Mouse (Mus musculus): ENCODE results near the gene Tmem120a. TPM values are rescaled to one million over a fixed set of nuclear protein-coding genes. Genes with fewer than 3 reads are reported as not detected.

Tmem120a gene
- polyA plus RNA-seq, 1 experiment from 2014 or later: 49.5 TPM

- Histone ChIP-seq H3K36me3 (ENCODE audit: control insufficient read depth, insufficient read depth, low read length) (peaks cover 2% of the 10 kb centered on the region), H3K4me2 (ENCODE audit: low read depth, severe bottlenecking) (no peak overlapping the region), H3K9me3 (ENCODE audit: control insufficient read depth, low read length) (no peaks in the 10 kb centered on the region), H3K4me1 (ENCODE audit: control insufficient read depth, insufficient read depth, low read length) (peaks cover 38% of the 10 kb centered on the region), H3K9ac (ENCODE audit: low read length) (no peak overlapping the region), H3K27me3 (ENCODE audit: control insufficient read depth, insufficient read depth, low read length) (no peaks in the 10 kb centered on the region), H3K4me3 (ENCODE audit: low read depth, low read length) (no peak overlapping the region), H3K27ac (replicated peaks; ENCODE audit: low read depth, low read length) (no peak overlapping the region)
- WGBS: 86% methylated on average over 11 of the region's 11 CpGs
- ATAC-seq (ENCODE audit: insufficient number of reproducible peaks, low FRiP score, low TSS enrichment, low read depth): no peak
- DNase-seq (ENCODE audit: low spot score): no peak
Observed at GRCm38 (mm10) chr5:135722121-135722520, 22.1 kb downstream of the Tmem120a start.

DNA sequence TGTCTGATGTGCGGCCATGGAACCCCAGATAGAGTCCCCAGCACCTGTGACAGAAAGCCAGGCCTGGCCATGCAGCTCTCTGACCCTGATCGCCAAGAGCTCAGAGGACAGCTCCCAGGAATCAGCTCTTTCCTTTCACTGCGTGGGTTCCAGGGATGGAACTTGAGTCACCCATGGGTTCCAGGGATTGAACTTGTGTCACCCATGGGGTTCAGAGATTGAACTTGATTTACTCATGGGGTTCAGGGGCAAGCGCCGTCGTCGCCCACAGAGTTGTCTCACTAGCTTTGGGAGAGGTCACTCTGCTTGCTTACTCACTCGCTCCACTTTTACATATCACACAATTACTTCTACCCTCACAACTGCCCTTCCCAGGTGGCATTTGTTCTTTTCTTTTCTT is 23.2 kb downstream of the Tmem120a start:
- H3K27ac ChIP-seq (replicated peaks; ENCODE audit: low read depth, low read length): no peak overlapping the region
- no peak for ATAC-seq (ENCODE audit: insufficient number of reproducible peaks, low FRiP score, low TSS enrichment, low read depth)
- H3K9me3 ChIP-seq (ENCODE audit: control insufficient read depth, low read length): no peaks in the 10 kb centered on the region
- H3K27me3 ChIP-seq (ENCODE audit: control insufficient read depth, insufficient read depth, low read length): no peaks in the 10 kb centered on the region
- no peak overlapping the region for H3K4me3 ChIP-seq (ENCODE audit: low read depth, low read length)
- 95% methylated on average over 8 of the region's 8 CpGs for WGBS
- peaks cover 27% of the 10 kb centered on the region for H3K4me1 ChIP-seq (ENCODE audit: control insufficient read depth, insufficient read depth, low read length)
- H3K9ac ChIP-seq (ENCODE audit: low read length): no peak overlapping the region
- DNase-seq (ENCODE audit: low spot score): no peak
- no peak overlapping the region for H3K4me2 ChIP-seq (ENCODE audit: low read depth, severe bottlenecking)
- peaks cover 5% of the 10 kb centered on the region for H3K36me3 ChIP-seq (ENCODE audit: control insufficient read depth, insufficient read depth, low read length)

GRCm38 (mm10) chr5:135720121-135720520 is 24.1 kb downstream of the Tmem120a start:
- 87% methylated on average over 3 of the region's 3 CpGs for WGBS
- Histone ChIP-seq H3K36me3 (ENCODE audit: control insufficient read depth, insufficient read depth, low read length) (peaks cover 6% of the 10 kb centered on the region), H3K4me3 (ENCODE audit: low read depth, low read length) (no peak overlapping the region), H3K4me1 (ENCODE audit: control insufficient read depth, insufficient read depth, low read length) (peaks cover 20% of the 10 kb centered on the region), H3K4me2 (ENCODE audit: low read depth, severe bottlenecking) (no peak overlapping the region), H3K9ac (ENCODE audit: low read length) (no peak overlapping the region), H3K27ac (replicated peaks; ENCODE audit: low read depth, low read length) (no peak overlapping the region), H3K9me3 (ENCODE audit: control insufficient read depth, low read length) (no peaks in the 10 kb centered on the region), H3K27me3 (ENCODE audit: control insufficient read depth, insufficient read depth, low read length) (no peaks in the 10 kb centered on the region)
- no peak for DNase-seq (ENCODE audit: low spot score)
- no peak for ATAC-seq (ENCODE audit: insufficient number of reproducible peaks, low FRiP score, low TSS enrichment, low read depth)

DNA sequence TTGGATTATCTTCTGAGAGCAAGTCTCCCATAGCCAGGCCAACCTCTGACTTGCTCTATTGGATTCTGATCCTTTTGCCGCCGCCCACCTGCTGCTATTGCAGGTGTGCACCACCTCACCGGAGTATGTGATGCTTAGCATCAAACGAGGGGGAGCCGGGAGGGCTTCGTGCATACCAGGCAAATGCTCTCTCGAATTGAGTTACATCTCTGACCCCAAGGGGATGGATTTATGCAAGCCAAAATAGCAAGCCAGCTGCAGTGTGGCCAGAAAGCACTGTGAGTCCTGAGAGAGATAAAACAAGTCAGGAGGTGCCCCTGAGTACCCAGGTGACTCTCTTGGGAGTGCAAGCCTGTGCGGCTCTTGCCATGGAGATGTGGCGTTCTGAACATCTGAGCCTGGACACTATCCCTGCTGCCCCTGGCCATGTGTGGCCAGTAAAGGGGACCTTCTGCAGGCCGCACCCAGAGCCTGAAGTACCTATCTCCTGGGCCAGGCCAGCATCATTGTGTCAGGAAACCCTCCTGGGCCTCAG is 24.6 kb downstream of the Tmem120a start:
- no peaks in the 10 kb centered on the region for H3K27me3 ChIP-seq (ENCODE audit: control insufficient read depth, insufficient read depth, low read length)
- no peak for DNase-seq (ENCODE audit: low spot score)
- ATAC-seq (ENCODE audit: insufficient number of reproducible peaks, low FRiP score, low TSS enrichment, low read depth): no peak
- no peak overlapping the region for H3K27ac ChIP-seq (replicated peaks; ENCODE audit: low read depth, low read length)
- H3K9ac ChIP-seq (ENCODE audit: low read length): no peak overlapping the region
- peaks cover 6% of the 10 kb centered on the region for H3K36me3 ChIP-seq (ENCODE audit: control insufficient read depth, insufficient read depth, low read length)
- WGBS: 80% methylated on average over 10 of the region's 10 CpGs
- H3K4me1 ChIP-seq (ENCODE audit: control insufficient read depth, insufficient read depth, low read length): peaks cover 15% of the 10 kb centered on the region
- H3K4me3 ChIP-seq (ENCODE audit: low read depth, low read length): no peak overlapping the region
- H3K9me3 ChIP-seq (ENCODE audit: control insufficient read depth, low read length): no peaks in the 10 kb centered on the region
- H3K4me2 ChIP-seq (ENCODE audit: low read depth, severe bottlenecking): no peak overlapping the region

GRCm38 (mm10) chr5:135715624-135716023 is 28.6 kb downstream of the Tmem120a start:
- 70% methylated on average over 10 of the region's 10 CpGs for WGBS
- Histone ChIP-seq H3K9me3 (ENCODE audit: control insufficient read depth, low read length) (no peaks in the 10 kb centered on the region), H3K9ac (ENCODE audit: low read length) (no peak overlapping the region), H3K4me2 (ENCODE audit: low read depth, severe bottlenecking) (no peak overlapping the region), H3K4me3 (ENCODE audit: low read depth, low read length) (no peak overlapping the region), H3K27ac (replicated peaks; ENCODE audit: low read depth, low read length) (no peak overlapping the region), H3K4me1 (ENCODE audit: control insufficient read depth, insufficient read depth, low read length) (peaks cover 7% of the 10 kb centered on the region; the same call in 1 of the 2 replicates), H3K36me3 (ENCODE audit: control insufficient read depth, insufficient read depth, low read length) (peaks cover 6% of the 10 kb centered on the region), H3K27me3 (ENCODE audit: control insufficient read depth, insufficient read depth, low read length) (no peaks in the 10 kb centered on the region)
- DNase-seq (ENCODE audit: low spot score) (no peak), ATAC-seq (ENCODE audit: insufficient number of reproducible peaks, low FRiP score, low TSS enrichment, low read depth) (no peak)

- H3K36me3 ChIP-seq (ENCODE audit: control insufficient read depth, insufficient read depth, low read length): peaks cover 9% of the 10 kb centered on the region
- DNase-seq (ENCODE audit: low spot score): no peak
- H3K27me3 ChIP-seq (ENCODE audit: control insufficient read depth, insufficient read depth, low read length): no peaks in the 10 kb centered on the region
- peaks cover 7% of the 10 kb centered on the region; the same call in 1 of the 2 replicates for H3K4me1 ChIP-seq (ENCODE audit: control insufficient read depth, insufficient read depth, low read length)
- 75% methylated on average over 16 of the region's 16 CpGs for WGBS
- no peak overlapping the region for H3K4me2 ChIP-seq (ENCODE audit: low read depth, severe bottlenecking)
- no peak overlapping the region for H3K4me3 ChIP-seq (ENCODE audit: low read depth, low read length)
- 0 out of 2 replicates have a peak, but pooled peaks cover 2% of the 10 kb centered on the region for H3K9me3 ChIP-seq (ENCODE audit: control insufficient read depth, low read length)
- H3K9ac ChIP-seq (ENCODE audit: low read length): no peak overlapping the region
- ATAC-seq (ENCODE audit: insufficient number of reproducible peaks, low FRiP score, low TSS enrichment, low read depth): no peak
- H3K27ac ChIP-seq (replicated peaks; ENCODE audit: low read depth, low read length): no peak overlapping the region
Observed at GRCm38 (mm10) chr5:135713441-135714218, 30.6 kb downstream of the Tmem120a start.

DNA sequence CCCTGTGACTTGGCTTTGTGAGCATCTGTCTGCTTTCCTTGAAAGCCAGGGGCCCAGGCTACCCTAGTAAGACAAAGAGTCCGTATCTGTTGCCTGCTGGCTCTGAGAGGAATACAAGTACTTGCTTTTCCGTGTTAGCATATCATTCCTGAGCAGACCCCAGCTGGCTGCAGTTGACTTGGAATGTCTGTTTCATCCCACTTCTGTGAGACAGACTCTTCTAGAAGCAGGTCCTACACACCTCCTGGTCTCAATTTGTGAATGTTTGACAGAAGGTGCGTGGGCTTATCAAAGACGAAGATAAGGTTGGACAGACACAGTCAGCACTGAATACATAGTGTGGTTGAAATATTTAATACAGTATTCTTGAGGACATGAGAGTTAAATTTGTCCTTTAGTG is 31.4 kb downstream of the Tmem120a start:
- H3K4me3 ChIP-seq (ENCODE audit: low read depth, low read length): no peak overlapping the region
- no peak overlapping the region for H3K27ac ChIP-seq (replicated peaks; ENCODE audit: low read depth, low read length)
- H3K4me2 ChIP-seq (ENCODE audit: low read depth, severe bottlenecking): no peak overlapping the region
- WGBS: 88% methylated on average over 4 of the region's 4 CpGs
- ATAC-seq (ENCODE audit: insufficient number of reproducible peaks, low FRiP score, low TSS enrichment, low read depth) (no peak), DNase-seq (ENCODE audit: low spot score) (no peak)
- H3K36me3 ChIP-seq (ENCODE audit: control insufficient read depth, insufficient read depth, low read length): peaks cover 7% of the 10 kb centered on the region; the same call in 1 of the 2 replicates
- peaks cover 7% of the 10 kb centered on the region; the same call in 1 of the 2 replicates for H3K4me1 ChIP-seq (ENCODE audit: control insufficient read depth, insufficient read depth, low read length)
- H3K9me3 ChIP-seq (ENCODE audit: control insufficient read depth, low read length): 0 out of 2 replicates have a peak, but pooled peaks cover 2% of the 10 kb centered on the region
- no peaks in the 10 kb centered on the region for H3K27me3 ChIP-seq (ENCODE audit: control insufficient read depth, insufficient read depth, low read length)
- no peak overlapping the region for H3K9ac ChIP-seq (ENCODE audit: low read length)

- H3K36me3 ChIP-seq (ENCODE audit: control insufficient read depth, insufficient read depth, low read length): peaks cover 11% of the 10 kb centered on the region
- no peaks in the 10 kb centered on the region for H3K27me3 ChIP-seq (ENCODE audit: control insufficient read depth, insufficient read depth, low read length)
- 94% methylated on average over 13 of the region's 13 CpGs for WGBS
- no peak for ATAC-seq (ENCODE audit: insufficient number of reproducible peaks, low FRiP score, low TSS enrichment, low read depth)
- no peak overlapping the region for H3K4me2 ChIP-seq (ENCODE audit: low read depth, severe bottlenecking)
- H3K9ac ChIP-seq (ENCODE audit: low read length): no peak overlapping the region
- DNase-seq (ENCODE audit: low spot score): no peak
- peaks cover 7% of the 10 kb centered on the region; the same call in 1 of the 2 replicates for H3K4me1 ChIP-seq (ENCODE audit: control insufficient read depth, insufficient read depth, low read length)
- 0 out of 2 replicates have a peak, but pooled peaks cover 2% of the 10 kb centered on the region for H3K9me3 ChIP-seq (ENCODE audit: control insufficient read depth, low read length)
- H3K27ac ChIP-seq (replicated peaks; ENCODE audit: low read depth, low read length): no peak overlapping the region
- H3K4me3 ChIP-seq (ENCODE audit: low read depth, low read length): no peak overlapping the region
Observed at GRCm38 (mm10) chr5:135711582-135712355, 32.5 kb downstream of the Tmem120a start.

Measured in limb, embryonic 11.5 days (tissue).